Mouse (Mus musculus) urinary bladder, adult 18-20 months (tissue): ENCODE data around the gene Samd13.

Experiments used
- DNase-seq, 2 experiments: peaks; one replicate each; pipeline ENCODE4 v3.0.0; 2022; ENCODE audit warnings: low spot score in 2 of 2, mixed read lengths in 2 of 2

Samd13 gene

DNA sequence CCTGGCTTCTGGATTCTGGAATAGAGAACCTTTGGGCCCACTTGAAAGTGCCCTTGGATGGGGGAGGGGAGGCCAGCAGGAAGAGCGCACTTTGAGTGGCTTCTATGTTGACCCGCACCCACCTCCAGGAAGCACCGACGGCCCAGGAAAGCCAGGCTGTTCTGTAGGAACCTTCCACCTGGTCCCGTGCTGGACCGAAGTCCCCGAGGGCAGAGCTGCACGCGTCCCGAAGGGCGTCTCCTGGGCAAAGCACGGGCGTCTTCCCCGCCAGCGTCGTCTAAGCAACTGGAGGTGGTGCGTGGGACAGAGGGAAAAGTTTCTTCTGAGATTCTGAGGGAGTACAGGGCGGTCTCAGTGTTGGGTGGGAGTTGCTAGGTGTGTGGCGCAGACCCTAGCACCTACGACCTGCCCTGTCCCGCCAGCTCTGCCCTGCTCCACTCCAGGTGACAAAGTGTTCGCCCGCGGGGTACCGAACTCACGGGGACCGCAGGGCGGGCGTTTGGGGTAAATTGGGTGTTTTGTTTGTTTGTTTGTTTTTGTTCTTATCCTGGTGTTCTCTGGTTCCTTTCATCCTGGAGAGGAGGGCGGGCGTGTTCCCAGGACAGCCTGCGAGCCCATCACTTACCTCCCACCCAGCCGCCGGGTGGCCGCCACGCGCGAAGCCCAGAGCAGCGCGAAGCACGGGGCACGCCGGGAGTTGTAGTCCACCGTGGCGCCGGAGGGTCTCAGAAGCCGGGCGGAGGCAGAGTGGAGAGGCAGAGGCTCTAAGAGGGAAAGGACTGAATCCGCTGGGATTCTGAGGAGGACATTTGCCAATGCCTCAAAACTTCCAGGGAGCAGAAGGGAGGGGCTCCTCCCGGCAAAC is at the start of gene Samd13:
TSS of gene Samd13 (minus strand) at position 782 of the 865 bp plus-strand sequence.
- peak; percentile 17 to 42 for DNase-seq

DNA sequence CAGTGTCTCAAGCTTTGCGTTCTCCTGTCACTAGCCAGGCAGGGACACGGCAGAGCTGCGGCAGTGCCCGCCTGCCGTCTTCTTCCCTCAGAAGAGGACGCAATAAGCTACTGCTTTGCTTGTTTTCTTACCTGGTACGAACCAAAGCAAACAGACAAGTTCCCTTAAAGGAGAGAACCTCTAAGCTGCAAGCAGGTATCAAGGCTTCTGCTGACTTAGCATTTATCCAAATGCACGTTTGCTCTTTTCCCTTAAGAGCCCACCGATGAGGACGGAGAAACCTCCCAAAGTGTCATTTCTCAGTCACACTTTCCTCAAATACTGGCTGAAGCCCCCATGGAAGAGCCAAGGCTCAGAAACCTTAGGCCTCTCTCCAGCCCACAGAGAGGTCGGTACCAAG is 46.1 kb upstream of the Samd13 start:
- DNase-seq = no peak

DNA sequence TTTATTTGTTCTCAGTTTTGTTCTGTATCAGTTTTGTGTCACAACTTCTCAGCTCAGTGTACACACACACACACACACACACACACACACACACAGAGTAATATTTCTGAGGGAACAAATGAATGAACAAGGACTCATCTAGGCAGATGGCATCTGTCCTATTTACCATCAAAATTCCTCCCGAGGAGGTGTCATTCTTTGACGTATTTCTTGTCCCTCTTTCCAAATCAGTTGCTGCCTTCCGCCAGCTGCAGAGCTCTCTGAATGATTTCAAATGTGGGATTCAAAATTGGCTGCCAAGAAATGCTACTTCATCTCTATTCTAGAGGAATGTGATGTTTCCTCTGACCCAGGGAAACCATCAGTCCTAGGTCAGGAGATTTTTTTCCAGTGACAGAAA is 37.6 kb upstream of the Samd13 start:
- no peak for DNase-seq

DNA sequence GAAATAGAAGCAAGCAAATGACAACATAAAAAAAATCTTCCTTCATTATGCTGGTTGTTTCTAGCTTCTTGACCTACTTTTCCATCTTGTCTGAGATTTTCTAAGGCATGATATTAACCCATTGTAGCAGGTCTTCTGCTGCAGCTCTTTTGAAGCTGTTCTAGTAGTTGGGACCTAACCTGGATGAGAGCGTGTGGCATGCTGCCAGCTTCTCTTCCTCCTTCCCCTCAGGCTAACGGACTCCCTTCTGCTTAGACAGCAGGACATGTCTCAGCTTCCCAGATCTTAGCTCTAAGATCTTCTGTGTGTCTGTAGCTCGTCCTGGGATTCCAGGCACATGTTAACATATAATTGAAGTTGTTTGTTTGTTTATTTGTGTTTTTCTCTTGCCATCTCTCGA is 34.3 kb upstream of the Samd13 start:
- no peak for DNase-seq

DNA sequence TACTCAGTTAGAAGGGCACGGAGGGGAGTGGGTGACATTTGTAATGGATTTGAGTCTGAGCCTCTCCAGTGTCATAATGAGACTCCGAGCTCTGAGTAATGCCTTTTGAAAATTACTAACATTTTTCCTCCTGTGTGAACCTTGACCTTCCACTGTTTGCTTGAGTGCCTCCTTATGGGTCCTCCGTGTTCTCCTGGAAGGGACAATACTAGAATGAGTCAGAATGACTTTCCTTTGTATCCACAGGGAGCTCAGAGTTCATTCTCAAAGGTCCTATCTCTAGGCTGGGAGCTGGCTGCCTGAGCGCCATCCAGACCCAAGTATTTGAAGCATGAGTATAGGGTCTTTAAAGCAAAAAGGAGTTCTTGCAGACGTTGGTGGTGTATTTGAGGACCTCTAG is 32.9 kb upstream of the Samd13 start:
- no peak for DNase-seq

DNA sequence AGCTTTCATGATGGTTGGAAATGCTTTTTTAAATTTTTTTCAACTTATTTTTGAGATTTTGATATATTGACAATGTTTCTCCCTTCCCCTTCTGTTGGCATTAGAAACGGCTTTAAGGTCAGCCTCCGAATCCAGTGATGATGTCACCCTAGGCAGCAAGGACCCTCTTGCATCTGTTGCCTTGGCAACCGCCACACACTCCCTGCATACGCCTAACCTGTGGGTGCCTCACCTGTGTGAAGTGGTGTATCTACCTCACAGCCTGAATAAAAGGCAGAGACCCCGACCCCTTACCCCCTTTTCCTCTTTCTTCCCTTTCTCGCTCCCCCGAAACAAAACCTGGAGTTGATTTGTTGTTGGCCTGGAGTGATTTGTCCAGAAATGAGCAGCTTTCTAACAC is 26.9 kb upstream of the Samd13 start:
- no peak for DNase-seq

DNA sequence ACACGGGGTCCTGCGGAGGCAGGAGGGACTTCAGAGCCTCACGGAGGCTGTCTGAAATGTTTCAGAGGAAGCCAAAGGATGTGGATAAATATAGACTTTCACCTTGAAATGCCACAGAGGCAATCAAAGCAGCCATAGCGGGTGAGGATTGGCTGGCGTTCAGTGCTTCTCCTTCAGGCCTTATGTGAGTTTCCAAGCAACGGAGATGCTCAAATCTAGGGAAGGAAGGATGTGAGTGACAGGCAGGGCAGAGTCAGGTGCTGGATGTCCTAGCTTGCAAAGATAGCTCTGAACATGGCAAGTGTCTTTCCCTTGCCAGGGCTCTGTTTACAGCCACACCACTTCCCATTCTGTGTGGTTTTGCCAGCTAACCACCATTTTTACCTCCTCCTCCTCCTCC is 26.2 kb upstream of the Samd13 start:
- DNase-seq = no peak

DNA sequence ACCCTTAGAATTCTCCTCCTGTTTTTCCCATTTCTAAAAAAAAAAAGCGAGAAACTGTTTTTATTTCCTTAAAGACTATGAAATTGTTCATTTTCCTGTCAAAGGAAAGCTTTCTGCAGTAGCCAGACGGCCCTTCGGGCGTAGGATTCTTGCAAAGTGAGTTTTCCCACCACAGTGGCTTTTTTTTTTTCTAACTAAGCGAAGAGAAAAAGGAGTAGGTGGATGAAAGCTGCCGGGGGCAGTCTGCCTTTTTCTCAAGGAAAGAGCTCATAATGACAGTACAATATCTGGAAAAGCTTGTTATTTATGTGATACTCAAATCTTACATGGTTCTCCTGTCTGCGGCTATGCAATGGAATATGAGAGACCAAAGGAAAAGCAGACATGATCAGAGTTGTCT is 25.7 kb upstream of the Samd13 start:
- no peak for DNase-seq

DNA sequence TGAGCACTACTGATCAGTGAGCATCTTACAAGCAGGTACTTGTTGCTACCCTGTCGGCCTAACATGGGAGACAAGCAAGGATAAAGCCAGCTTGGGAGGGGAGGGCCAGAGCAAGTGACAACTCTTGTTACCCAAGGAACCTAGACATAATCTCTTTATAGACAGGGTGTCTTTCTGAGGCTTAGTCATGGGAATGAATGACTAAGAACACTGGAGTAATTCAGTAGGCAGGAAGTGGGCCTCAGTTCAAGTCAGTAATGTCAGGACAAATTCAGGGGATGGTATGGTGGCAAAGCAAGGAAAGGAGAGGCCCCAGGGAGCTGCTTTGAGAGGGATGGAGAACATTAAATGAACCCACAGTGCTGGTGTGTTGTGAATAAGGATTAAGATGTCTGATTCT is 23.7 kb upstream of the Samd13 start:
- DNase-seq = no peak

DNA sequence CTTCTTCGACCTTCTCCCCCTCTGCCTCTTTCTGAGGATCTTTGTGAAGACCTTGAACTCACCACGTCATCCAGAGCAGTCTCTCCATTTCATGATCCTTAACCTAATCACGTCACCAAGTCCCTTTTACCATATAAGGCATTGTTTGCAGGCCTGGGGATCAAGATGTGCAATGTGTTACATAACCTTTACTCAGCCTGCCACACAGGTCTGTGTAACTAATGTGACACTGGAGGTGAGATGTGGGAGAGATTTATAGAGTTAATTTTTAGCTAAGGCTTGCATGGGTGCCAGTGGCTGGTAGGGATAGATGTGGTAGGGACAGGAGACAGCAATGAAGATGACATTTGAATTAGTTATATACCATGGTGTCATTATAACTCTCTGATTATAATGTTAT is 23.0 kb upstream of the Samd13 start:
- DNase-seq = no peak

DNA sequence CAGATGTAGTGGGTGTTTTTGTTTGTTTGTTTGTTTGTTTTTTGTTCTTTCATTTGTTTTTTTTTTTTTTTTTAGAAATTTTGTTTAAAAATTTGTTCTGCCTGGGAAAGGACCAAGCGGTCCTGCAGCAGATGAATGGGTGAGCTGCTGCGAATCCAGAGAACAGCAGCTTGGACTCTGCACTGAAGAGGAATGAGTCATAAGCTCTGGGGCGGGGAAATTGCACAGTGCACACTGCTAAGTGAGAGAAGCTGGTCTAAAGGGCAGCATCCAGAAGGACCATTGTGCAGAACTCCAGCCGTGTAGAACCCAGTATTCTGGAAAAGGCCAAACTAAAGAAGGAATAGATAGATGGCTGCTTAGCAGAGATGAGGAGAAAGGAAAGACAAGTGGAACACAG is 18.7 kb upstream of the Samd13 start:
- DNase-seq = no peak

DNA sequence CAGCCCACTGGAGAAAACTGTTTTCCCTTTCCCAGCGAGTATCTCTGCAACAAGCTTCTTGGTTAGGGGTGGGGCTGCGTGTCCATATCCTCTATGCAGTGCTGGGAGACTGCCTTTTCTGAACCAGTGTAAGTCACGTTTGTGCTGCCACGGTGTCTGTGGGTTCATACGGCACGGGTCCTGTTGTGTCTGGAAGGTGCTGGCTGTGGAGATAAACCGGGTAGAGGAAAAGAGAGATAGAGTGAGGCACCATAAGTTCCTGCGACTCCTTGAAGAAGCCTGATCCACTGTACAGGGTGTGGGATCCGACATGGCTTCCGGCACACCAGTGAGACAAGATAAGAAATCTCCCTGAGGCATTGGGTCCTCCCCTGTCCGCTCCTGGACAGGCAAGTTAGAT is 14.7 kb upstream of the Samd13 start:
- DNase-seq = no peak

DNA sequence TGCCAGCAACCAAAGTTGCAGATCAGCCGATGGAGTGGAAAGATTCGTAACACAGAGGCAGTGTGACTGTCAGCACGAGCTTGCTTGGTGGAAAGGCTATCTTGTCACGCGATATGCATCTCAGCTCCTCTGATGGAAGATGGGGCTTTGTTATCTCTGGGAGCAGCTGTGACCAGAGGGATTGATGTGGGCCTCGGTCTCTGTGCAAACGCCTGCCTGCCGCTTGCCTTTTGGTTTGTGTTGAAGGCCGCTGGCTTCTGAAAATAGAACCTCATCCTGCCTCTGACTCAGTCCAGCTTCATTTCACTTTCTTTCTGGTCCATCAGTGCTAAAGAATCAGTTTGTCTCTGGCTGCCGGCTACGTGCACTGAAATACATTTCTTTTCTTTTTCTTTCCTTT is 13.6 kb upstream of the Samd13 start:
- DNase-seq = no peak

DNA sequence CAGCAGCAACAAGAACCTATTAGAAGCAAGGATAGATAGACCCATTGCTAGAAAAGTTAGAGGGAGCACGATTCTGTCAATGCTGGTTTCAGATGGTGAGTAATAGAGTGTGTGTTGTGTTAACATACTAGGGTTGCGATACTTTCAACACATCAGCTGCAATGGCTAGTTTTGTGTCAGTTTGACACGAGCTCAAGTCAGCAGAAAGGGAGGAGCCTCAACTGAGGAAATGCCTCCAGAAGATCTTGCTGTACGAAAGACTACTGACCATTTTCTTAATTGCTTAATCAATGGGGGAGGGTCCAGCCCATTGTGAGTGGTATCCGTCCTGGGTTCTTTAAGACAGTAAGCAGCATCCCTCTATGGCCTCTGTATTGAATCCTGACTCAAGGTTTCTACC is 7.2 kb upstream of the Samd13 start:
- no peak for DNase-seq

DNA sequence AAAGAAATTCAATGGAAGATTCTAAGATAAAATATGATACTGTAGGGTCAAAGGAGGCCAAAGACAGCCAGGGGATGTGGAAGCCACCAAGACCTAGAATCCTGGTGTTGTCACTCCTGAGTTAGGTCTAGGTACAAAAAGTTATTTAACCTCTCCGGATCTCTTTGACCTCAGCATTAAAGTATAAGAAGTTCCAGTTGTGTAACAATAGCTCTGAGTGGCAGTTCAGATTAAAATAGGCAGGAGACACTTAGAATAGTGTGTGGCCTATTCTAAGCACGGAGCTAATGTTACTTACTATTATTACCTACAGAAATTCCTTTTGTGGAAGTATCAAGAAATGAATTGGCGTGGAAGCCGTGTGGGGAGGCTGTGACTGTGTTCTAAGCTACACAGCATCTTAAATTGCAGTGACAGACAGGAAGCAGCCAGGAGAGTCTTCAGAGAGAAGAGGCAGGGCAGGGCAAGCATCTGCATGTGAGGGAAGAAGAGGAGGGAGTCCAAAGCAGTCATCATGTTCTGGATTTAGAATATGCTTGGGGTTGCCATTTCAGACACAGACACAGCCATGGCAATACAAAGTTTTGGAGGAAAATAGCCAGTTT is 1.8 kb upstream of the Samd13 start:
- no peak for DNase-seq

DNA sequence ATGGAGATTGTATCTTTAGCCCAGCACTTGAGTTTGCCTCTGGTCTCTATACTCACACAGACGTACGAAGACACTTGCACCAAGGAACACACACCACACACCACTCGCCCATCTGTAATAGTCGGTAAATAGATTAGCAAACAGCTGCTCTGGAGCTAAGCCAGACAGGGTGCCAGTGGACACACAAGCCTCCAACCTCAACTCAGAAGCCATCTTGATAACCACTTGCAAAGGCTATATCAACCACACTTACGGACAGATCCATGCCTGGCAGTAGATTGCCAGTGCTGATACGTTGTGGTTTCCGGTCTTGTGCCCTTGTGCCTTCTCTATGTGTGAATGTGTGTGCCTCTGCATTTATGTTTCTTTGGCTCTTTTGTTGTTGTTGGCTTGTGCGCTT is 1.0 kb upstream of the Samd13 start:
- DNase-seq = no peak

DNA sequence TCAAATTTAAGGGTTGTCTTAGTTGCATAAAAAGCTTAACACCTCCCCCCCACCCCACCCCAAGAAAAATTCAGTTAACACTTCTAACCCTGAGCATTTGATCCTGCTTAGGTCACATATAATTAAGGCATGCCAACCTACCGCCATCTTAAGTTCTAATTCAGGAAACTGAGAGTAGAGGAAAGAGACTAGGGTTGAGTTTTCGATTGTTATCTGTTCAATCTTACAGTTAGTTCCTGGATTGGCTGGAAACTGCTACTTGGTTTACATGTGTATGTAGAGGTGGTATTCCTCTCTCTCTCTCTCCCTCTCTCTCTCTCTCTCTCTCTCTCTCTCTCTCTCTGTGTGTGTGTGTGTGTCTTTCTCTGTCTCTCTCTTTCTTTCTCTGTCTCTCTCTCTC is 2.3 kb downstream of the Samd13 start:
- no peak for DNase-seq

DNA sequence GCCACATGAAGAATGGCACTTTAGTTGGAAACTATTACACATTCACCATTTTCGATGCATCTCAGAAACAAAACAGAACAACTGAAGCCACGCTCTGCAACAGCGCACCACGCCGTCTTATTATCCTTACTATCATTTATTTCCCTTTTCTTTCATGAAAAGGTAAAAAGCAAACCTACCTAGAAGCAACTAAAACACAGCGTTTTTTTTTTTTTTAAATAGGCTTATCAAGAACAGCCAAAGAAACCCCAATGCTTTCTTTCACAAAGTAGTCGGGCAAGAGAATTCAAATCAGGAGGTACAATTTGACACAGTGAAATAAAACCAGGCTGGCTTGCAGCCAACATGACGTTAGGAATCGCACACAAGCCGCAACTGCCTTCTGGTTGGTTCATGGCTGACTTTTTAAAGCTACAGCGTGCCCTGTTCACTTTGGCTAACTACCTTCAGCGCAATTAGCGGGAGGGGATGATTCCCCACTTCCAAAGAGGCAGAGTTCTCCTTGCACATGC is 3.2 kb downstream of the Samd13 start:
- DNase-seq = peak; percentile 11 to 13

DNA sequence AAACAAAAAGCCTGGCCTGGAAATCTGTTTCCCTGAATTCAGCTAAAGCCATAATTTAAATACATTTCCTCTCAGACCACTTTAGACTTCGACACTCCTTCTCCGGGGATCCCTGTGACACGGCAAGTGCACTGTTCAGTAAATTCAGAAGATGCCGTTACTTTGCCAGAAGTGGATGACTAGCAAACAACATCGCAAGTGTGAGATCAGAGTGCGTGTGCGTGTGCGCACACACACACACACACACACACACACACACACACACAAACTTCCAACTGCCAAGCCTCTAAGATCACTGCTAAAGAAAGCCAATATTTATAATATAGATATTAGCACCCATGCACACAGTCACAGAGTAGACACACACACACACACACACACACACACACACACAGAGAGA is 3.7 kb downstream of the Samd13 start:
- DNase-seq = no peak

DNA sequence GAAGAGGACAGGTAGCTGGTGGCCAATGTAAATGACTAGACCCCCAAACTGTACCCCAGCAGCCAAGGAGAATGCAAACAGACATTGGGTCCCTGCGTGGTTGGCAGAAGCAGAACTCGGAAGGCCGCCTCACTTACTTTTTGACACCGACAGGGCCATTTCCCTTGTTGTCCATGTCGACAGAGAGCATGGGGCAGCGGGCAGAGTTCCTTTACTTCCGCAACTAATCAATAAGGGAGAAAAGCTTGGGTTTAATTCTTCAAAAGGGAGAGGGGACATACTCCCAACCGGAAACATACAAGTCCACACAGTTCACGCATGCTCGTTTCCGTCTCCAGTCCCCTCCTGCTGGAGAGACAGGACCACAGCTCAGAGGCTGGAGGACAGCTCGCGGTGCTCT is 4.8 kb downstream of the Samd13 start:
- DNase-seq = no peak

DNA sequence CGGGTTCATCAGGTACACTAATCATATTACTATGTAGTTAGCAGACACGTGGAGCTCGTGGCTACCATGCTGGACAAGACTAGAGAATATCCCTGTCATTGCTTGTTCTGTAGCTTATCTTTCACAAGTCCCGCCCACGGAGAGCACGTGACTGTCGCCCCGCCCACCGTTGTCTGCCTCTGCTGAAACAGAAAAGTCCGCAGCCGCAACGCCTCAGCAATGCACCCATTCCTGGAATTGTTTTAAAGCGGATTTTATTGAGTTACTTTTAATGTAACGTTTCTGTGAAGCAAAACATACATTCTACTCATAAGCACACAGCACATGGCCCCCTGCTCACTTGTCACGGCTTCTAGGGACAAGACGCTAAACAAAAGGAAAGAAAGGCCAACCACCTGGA is 5.7 kb downstream of the Samd13 start:
- DNase-seq = no peak

DNA sequence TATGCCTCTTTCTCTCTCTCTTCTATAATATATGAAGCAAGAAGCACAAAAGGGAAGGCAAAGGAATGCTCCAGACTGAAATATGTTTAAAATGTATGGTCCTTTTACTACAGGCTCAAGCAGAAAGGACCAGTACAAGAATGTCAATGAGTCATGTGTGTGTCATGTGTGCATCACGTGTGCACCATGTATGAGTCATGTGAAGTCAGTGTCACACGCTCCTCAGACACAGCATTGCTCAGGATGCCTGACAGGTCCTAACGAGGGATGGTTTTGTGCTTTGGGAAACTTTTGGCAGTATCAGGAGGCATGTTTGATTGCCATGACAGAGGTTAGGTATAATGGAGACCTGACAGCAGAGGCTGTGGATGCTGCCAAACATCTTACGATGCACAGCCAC is 9.2 kb downstream of the Samd13 start:
- no peak for DNase-seq

DNA sequence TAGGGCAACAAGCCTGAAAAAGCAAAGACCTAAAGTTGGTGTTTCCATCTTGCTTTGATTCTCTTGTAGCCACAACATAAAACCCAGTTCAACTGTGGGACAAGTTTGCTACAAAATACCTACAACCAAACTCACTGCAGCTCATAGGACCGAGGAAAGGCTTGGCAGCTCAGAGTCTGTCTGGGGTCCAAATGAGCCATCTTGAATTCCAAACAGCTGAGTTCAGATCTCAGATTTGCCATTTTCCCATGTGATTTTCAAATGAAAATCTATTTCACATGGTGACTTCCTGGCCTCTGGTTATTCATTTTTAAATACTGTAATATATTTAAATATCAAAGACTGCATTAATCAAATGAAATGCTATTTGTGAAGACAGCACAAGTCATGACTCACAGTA is 10.3 kb downstream of the Samd13 start:
- no peak for DNase-seq
